Mouse (Mus musculus): ENCODE results near the gene Cpa1.

Gene Cpa1

DNA sequence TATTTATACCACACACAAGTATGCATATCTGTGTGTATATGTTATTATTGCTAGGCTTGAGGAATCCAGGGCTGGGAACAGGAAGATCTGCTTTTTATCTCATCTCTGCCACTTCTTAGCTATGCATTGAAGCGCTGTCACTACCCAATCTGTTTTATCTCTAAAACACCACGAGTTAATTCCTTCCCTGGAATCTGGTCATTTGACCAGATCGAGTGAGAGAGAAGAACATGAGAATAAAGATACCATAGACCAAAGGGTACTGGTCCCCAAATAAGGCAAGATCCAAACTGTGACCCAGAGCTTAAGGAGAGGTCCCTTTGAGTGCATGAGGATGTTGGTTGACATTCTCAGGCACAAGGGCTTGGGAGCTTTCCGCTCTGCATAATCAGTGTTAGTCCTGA lies 17.0 kb upstream of the Cpa1 start:
- DNase-seq, result no peak

DNA sequence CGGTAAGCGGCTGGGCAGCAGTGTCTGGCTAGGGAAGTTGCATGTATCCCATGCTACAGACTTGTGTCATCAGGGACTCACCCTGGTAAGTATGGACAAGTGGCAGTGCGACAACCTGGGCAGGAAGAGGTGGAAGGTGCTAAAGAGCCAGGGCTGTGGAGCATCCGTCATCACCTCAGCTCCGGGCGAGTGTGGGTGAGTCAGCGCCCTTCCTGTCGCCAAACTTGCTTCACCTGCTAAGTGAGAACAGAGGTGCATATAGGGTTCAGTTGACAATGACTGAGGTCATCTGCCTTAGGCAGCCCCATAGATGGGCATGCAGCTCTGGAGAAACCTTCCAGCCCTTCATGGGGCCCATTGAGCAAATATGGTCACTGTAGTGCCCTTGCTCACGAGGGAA lies 14.3 kb upstream of the Cpa1 start:
- no peak for DNase-seq

DNA sequence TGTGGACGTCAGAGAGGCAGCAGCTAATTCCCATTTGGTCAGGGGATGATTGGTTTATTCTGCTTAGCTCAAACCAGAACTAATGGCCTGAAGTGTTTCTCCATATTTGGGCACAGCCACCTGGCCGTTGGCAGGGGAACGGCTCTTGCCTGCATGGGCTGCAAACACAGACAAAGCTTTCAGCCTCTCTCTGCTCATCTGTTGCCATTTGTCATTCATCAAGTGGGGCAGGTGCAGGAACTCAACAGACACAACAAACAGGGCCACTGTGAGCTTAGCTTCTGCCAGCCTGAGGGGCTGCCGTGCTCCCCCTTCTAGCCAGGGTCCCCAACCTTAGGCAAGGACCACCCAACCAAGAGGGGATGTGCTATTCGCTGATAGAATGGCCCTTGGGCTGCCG lies 10.9 kb upstream of the Cpa1 start:
- DNase-seq, result peak; percentile 6

DNA sequence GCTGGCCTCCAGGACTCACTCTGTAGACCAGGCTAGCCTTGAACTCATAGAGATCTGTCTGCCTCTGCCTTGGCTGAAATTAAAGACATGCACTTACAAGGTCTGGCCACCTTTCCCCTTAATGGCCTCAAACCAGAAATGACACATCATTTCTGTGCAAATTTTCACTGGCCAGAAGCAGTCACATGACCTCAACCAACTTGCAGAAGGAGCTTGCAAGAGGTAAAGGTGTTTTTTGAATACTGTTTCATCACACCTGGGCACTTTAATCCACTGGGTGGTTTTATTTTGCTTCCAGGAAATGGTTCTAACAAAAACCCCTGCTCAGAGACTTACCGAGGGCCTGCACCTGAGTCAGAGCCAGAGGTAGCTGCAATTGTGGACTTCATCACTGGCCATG lies 9.0 kb upstream of the Cpa1 start:
- DNase-seq, result no peak

DNA sequence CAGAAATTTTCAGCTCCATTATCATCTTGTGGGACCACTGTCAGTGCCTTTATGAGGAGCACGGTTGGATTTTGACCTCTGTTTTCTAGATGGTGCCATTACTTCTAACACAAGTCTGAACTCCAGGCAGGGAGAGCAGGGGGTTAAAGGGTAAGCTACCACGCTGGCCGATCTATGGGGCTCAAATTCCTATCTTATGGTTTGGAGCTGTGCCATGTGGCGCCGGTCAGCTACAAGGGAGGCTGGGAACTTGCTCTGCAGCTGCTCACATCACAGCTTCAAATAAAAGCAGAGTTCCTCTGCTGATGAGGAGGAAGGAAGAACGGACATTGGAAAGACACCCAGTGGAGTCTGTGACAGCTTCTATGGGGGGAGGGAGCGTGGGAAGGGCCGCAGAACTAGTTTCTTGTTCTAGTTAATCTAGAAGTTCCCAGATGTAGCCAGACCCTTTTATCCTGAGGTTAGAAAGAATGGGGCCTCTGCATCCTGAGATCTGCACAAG lies 3.6 kb upstream of the Cpa1 start:
- no peak for DNase-seq

DNA sequence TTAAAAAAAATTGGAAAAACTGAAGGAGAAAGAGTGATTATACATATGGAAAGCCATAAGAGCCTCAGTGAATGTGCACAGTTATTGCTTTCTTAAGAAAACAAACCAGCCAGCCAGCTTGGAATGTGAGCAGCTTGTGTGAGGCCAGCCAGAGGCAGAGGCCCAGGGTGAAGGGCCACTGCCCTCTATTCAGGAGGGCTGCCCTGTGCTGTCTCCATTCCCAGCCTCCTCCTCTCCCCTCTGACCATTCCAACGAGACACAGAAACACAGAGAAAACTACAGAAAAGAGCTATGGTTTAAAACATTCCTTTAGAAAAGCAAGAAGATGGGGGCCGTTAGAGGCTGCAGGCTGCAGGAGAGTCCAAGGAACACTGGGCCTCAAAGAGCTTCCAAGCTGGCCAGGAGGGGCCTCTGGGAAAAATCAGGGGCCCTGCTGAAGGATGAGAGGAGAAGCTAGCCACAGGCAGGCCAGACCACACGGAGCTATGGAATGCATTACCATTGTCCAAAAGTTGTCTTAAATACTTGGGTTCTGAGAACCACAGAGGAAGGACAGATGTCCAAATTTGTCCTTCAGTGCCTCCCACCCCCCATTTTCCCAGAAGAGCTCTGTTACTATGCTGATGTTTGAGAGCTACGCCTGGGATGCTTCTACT lies 2.7 kb upstream of the Cpa1 start:
- no peak for DNase-seq

DNA sequence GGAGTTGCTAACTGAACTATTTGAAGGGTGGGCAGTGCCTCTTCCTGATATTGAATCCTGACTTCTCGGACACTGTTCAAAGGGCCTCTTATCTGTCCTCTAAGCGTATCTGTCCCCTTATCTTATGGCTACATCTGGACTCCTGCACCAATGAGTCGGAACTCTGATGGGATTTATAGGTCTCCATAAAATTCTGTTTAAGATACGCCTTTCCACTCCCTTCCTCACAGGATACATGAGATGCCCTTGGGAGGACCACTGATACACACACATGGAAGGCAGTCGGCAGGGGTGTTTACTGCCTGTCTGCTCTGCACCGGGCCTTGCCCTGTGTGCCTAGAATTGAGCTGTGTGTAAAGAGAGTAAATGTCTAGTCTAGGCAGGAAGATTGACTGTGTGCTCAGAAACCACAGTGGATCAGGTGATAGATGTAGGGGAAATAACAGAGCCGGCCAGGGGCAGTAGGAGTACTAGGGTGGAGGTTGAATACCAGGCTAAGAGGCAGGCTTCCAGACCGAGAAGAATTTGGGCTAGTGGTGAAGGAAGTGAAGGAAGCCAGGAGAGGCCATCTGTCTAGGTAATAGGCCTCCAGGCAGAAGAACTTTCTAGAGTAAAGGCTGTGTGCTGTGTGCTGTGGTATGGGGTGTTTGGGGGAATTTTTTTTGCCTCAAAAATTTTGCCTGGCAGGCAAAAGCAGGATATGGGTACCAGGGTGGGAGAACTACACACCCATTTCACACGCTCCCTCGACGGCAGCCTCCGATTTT lies 4.9 kb downstream of the Cpa1 start:
- no peak for DNase-seq

DNA sequence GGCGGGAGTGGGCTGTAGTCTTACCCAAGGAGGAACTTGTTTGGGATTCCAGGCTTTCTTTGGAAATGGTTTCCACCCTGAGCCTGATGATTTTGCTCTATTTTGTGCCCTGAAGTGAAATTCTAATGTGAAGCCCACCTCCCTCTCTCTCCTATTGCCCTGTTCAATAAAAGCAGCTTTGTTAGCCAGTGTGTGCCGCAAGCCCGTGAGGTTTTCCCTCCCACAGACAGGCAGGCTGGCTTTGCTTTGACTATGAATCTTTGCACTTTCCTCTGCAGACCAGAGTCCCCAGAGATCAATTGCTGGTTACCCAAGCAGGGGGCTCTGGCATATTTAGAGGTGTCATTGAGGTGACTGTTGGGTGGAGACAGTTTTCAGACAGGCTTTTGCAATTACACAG lies 5.4 kb downstream of the Cpa1 start:
- no peak for DNase-seq

DNA sequence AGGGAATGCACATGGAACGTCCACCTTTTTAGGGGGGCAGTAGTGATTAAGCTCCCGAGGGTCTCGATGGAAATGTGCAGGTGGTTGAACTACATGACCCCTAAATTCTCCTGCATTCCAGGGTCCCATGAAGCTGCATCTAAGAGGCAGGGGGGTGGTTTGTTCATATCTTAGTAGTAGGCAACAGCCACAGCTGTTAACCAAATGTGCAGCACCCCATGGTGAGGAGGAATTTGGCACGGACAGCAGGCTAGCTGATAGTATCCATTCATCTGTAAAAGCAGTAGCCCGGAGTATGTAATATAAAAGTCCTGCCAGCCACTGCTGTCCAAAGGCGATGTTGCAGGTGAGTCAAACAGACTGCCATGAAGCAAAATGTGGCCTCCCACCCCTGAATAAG lies 6.4 kb downstream of the Cpa1 start:
- DNase-seq, result no peak

DNA sequence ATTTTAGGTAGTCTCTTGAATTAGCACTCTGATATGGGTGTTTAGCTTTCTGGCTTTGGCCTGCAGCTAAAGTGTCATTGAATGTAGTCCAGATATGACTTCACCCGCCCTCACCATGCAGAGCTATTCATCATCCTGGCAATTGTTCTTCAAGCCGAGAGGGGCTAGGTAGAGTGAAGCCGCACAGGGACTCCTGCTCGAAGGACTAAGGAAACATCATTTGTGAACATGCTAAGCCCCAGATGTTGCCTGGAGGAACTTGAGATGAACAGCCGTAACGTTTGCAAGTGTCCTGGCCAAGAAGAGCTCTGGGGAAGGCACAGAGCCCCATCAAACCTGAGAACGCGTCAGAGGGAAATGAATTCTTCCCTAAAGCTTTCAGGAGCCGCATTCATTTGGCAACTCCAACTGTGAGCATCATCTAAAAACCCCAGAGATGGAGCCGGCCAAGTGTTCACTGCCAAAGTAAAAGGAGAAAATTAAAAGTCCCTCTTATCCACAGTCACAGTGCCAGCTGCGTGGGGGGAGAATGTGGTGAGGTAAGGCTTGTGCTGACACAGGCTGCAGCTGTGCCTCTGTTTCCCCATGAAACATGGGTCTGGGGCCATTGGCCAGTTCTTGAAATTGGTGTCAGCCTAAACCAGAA lies 10.8 kb downstream of the Cpa1 start:
- no peak for DNase-seq

DNA sequence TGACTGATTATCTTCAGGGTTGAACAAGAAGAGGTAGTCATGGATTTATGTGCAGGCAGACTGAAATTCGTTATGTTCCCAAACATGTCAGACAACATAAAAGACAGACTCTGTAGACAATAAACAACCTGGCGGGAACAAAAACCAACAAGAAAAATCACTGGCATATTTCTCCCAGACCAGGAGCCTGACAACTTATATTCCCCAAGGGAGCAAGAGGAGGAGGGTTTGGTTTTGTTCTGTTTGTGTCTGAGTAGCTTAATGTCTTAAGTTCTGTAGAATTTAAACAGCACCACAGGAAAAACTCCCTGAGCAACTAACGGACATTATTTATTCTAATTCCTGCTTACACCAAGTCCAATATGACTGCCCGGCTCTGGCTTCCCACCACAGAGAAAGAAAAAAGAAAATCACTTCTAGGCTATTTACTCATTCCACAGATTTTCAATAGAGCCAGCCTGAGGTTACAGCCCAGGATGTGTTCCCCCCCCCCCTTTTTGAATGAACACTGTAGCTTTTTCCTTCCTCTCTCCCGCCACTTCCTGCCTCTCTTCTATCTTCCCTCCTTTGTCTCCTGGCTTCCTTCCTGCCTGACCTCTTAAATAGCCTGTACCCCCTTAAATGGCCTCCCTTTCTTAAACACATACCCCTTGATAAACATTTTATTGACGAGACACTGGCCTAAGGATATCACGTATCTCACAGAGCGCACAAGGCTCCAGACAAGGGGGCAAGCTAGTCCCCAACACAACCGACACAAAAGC lies 13.6 kb downstream of the Cpa1 start:
- DNase-seq, result no peak

DNA sequence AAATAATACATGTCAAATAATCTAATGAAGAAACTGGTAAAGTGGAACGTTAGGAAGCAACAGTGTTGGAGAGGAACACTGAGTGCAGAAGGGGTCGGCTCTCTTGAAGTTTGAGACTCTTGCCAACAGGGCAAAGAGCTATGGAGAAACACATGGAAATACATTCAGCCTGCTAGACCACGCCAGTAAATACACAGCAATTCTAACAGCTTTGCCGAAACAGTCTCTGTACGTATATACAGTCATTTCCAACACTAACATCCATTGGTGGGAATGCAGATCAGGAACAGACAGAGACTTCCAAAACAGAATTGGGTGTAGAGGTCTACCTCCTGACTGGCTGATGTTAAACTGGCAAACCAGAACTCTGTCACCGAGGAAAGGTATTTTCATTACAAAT lies 14.5 kb downstream of the Cpa1 start:
- no peak for DNase-seq

DNA sequence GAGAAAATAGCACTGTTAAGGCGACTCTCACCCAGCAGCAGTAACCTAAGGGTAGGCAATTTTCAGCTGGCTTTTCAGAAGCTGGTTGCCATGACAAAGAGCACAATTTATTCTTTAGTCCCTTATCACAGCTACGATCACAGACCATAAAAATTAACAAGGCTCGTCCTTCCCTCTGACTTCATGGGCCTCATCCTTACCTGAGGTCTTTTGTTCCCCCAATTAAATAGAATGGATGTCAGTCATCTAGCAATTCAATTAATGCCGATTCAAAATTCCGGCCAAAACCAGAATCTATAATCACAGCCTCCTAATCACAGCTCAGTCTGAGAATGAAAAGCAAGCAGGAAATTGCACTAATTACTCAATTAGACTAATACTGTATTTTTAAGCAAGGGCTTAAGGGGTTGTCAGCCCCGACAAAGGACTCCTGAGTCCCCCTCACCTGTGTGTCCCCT lies 15.4 kb downstream of the Cpa1 start:
- DNase-seq, result no peak

DNA sequence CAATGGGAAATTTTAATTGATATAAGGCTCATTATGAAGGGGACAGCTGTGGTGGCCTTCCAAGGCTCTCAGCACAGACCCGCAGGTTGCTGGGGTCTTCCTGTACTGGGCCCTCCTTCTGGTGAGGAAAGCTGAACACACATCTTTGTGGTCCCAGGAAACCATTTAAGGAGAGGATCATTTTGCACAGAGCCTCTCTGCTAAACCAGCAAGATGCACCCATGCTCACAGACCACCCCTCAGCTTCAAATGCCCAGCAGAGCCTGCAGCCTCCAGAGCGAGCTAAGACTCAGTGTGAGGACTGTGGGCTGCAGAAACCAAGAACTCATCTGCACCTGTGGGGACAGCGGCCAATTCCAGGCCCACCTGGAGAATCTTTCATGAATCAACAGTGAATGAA lies 15.9 kb downstream of the Cpa1 start:
- DNase-seq, result no peak

DNA sequence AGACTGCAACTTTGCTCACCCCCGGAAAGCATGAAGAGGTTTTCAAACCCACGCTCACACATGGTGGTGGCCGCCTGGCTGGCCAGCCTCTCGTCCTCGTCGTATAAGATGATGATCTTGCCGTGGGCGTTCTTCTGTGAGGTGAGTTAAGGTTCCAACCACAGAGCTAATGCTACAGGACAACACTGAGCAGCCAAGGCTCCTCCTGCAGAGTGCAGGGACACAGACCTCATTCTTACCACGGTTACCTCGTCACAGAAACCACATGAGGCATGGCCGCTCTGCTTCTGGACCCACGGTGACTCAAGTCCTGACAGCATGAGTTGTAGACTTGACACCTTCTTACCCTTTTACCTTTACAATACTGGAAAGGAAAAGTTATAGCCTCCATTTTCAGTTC lies 18.3 kb downstream of the Cpa1 start:
- no peak for DNase-seq

DNA sequence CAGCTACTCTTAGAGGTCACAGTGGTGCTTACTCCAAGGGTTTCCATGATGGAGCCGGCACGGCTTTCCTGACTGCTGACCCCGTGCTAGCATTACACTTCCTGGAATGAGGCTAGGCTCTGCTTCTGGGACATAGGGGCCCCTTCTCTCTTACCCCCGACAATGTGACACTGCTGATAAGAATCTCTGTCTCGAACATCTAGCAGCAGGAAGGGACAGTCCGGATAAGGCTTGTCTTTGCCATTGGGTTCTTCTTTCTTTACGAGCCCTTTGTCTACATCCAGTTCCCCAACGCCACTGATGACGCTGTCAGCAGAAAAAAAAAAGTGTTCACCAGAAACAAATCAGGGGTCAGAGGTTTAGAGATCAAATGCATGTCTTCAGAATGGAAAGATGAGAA lies 19.6 kb downstream of the Cpa1 start:
- DNase-seq, result no peak

DNA sequence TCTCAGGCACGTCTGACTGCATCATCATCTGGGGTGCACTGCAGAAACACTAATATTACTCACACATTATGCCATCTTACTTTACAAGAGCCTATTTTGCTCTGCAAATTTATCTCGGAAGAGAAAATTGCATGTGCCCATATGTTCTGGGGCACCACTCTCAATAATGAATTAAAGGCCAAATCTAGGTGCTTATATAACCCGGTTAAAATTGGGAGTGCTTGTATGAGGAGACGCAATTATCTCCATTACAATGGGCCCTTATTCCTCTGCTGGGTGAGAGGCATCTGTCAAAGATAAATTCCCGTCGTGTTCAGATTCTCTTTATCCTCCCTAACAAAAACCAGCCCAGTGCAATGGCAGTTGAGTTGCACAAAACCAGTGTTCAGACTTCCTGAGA lies 25.8 kb downstream of the Cpa1 start:
- no peak for DNase-seq

DNA sequence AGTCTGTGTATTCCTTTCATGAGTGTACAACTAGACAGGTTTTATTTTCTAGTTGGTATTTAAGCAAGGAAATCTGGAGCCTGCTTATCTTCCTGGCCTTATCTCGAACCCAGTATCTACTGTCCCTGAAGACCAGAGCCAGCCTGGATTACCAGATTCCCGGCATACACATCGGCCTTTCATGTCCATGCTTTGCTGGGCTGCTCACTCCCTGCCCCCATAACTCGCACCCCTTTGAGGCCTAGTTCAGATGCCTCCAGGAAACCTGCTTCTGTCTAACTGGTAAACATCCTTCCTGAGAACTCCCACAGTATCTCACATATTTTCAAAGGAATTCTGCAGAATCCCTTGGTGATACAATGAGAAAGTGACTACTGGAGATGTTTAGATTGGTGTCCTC lies 26.3 kb downstream of the Cpa1 start:
- no peak for DNase-seq

DNA sequence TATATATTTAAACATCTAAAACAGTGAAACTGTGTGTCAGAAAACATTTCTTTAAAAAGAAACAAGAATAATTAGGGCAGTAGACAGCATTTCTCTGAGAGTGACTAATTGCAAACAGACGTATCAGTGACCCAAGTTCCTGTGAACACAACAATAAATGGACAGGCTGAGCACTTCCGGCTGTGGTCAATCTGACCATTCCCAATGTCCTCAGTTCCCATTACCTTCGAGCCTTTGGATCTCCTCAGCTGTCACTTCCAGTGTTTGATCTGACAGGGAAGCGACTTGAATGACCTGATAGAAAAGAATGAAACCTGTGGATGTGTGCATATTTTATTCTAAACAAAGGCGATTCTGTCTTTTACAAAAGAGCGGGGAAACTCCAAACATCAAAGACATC lies 27.0 kb downstream of the Cpa1 start:
- no peak for DNase-seq

DNA sequence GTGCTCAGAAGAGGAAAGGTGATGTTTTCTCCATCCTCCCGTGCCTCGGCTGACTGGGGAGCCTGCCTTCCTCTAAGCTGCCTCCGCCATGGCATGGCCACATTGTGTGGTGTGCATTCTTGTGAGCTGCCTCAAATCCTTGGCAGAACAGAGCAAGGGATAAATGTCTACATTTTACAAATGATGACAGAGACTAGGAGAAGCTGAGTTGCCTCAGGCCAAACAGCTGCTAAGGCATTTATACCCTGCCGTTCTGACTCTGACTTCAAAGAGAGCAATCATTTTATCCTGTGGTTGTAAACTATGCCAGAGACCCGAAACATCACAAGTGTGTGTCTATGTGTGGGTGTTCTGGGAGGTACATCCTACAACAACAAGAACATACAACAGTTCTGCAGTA lies 28.6 kb downstream of the Cpa1 start:
- DNase-seq, result no peak

DNA sequence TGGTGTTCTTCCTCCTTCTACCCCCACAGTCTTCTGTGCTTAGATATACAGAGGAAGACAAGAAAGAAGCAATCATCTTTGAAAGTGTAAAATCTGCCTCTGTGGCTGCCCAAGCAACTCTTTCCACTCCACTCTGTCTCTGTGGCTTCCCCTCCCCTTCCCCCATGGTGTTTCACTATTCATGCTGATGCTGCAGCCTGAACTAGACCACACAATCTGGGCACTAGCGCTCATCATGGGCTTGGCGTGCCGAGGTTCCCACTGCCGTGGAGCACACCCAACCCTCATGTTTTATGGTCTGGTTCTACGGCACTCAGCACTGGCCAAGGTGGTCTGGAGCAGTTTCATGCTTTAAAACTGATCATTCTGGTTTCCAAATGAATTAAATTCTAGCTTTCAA lies 32.7 kb downstream of the Cpa1 start:
- no peak for DNase-seq

DNA sequence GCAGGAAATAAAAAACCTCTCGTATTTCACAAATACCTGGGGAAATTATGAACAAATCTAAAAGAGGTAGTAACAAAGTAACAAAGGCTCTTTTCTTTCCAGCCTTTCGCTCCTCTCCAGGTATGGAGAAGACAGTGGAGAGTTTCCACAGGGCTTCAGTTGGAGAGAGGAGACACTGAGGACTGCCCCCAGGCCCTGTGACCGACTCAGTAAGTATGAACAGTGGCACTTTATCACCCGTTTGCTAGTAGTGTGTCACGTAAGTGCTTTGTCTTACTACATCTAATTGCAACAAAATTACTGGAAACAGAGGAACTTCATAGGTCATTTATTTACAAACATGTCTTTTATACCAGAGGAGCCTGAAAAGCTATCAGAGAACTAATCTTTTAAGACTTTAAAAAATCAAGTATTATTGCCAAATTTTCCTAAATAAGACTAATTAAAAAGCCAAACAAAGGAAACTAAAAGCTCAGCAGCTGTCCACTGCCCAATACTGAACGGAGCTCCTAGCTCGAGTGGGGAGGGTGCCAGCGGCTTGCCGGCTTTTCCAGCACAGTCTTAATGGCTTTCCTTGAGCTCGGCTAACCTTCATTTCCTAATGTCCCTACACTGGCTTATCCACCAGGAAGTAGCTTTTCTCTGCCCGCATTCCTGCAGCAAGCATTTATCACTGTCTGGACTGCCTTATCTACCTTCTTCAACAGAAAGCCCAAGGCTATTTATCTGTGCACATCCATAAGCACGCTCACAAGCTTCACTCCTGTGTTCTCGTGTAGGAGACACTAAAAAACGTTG lies 34.9 kb downstream of the Cpa1 start:
- DNase-seq, result no peak

All from cerebellum, adult 8-10 months (tissue).